Mouse (Mus musculus): ENCODE results near the gene Olfr323. TPM values are rescaled to one million over a fixed set of nuclear protein-coding genes. Genes with fewer than 3 reads are reported as not detected.

Olfr323 gene
- total and polyA plus RNA-seq, 2 experiments from 2014 or later, result not detected

DNA sequence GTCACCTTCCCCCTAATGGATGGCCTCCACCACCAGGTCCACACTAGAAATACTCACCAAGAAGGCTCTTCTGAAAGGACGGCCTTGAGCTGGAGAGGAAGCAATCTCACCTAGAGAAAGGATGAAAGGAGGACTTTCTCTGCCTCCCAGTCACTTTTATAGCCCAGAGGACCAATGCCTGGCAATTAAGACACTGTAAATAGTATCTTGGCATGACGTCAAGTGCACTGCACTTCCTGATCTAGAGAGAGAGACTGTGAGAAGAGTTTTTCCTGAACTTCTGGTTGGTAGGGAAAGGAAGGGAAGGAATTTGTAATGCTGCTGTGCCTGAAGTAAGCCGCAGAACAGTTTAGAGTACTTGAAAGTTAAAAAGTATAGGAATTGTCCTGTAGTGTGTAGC, 16.9 kb downstream of the Olfr323 start:
- Histone ChIP-seq H3K4me1 (ENCODE audit: control insufficient read depth, insufficient read depth) (no peaks in the 10 kb centered on the region), H3K27ac (ENCODE audit: low read depth) (no peak overlapping the region), H3K36me3 (replicated peaks; ENCODE audit: control insufficient read depth, insufficient read depth, low read length) (no peaks in the 10 kb centered on the region), H3K4me2 (ENCODE audit: low read depth, low read length) (no peak overlapping the region), H3K4me3 (ENCODE audit: low read depth, low read length) (no peak overlapping the region), H3K27me3 (ENCODE audit: control insufficient read depth, insufficient read depth, low read length) (no peaks in the 10 kb centered on the region), H3K9me3 (replicated peaks; ENCODE audit: control insufficient read depth, low read length) (no peaks in the 10 kb centered on the region), H3K9ac (replicated peaks; ENCODE audit: low read depth, low read length) (no peak overlapping the region)
- DNase-seq (ENCODE audit: low spot score) (no peak), ATAC-seq (ENCODE audit: insufficient read depth, low read depth) (no peak)
- 57% methylated on average over 3 of the region's 3 CpGs for WGBS
- TF ChIP-seq CTCF (IDR thresholded peaks at IDR 0.05; ENCODE audit: low read depth) (no peak), EP300 (IDR thresholded peaks at IDR 0.05; ENCODE audit: low read depth) (no peak)

DNA sequence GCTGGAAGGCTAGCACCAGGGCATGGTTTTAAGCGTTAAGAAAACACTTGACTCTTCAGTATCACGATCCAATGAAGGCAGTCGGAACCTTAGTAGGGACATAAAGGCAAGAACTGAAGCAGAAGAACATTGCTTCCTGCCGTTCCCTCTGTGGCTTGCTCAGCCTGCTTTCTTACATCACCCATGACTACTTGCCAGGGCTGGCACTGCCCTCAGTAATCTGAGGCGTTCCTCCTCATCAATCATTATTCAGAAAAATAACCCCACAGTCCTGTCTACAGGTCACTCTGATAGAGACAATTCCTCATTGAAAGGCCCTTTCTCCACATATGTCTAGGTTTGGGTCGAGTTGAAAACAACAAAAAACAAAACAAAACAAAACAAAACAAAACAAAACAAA, 23.3 kb downstream of the Olfr323 start:
- WGBS, result 75% methylated on average over 6 of the region's 6 CpGs
- H3K4me3 ChIP-seq (ENCODE audit: low read depth, low read length), result no peak overlapping the region
- no peaks in the 10 kb centered on the region for H3K27me3 ChIP-seq (ENCODE audit: control insufficient read depth, insufficient read depth, low read length)
- TF ChIP-seq EP300 (IDR thresholded peaks at IDR 0.05; ENCODE audit: low read depth) (no peak), CTCF (IDR thresholded peaks at IDR 0.05; ENCODE audit: low read depth) (no peak)
- ATAC-seq (ENCODE audit: insufficient read depth, low read depth) (no peak), DNase-seq (ENCODE audit: low spot score) (no peak)
- H3K4me2 ChIP-seq (ENCODE audit: low read depth, low read length), result no peak overlapping the region
- H3K9me3 ChIP-seq (replicated peaks; ENCODE audit: control insufficient read depth, low read length), result no peaks in the 10 kb centered on the region
- no peak overlapping the region for H3K9ac ChIP-seq (replicated peaks; ENCODE audit: low read depth, low read length)
- H3K4me1 ChIP-seq (ENCODE audit: control insufficient read depth, insufficient read depth), result no peaks in the 10 kb centered on the region
- no peak overlapping the region for H3K27ac ChIP-seq (ENCODE audit: low read depth)
- H3K36me3 ChIP-seq (replicated peaks; ENCODE audit: control insufficient read depth, insufficient read depth, low read length), result no peaks in the 10 kb centered on the region

DNA sequence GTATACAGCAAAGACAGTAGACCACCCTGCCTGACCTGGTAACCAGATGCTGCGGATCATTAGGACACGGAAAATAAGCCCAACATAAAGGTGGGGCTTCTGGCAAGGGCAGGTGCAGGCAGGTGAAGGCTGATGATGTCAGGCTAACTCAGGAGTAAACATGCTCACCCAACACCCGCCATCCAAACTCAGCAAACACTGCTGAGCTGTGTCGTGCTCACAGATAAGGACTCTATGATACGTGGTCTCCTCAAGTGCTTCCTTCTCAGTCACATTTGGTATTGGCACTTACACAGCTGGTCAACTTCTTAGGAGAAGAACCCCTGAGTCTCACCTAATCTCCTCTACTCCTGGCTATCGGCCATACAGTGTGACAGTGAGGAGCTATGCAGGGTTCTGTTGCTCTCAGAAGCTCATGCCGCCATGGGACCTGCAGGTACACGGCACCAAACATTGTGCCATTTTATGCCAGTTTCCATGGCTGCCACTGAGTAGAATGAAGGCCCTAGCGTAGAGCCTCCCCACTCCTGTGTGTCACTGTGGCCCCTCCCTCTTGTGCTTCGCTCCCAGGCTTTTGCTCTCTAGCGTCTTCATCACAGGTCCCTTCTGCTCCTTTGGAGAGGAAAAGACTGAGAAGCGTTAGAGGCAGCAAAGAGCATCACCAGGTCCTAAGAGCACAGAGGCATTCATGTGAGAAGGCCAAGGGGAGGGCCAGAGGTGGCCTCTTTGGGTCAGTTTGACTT, 24.0 kb downstream of the Olfr323 start:
- Histone ChIP-seq H3K4me1 (ENCODE audit: control insufficient read depth, insufficient read depth) (no peaks in the 10 kb centered on the region), H3K27ac (ENCODE audit: low read depth) (no peak overlapping the region), H3K9ac (replicated peaks; ENCODE audit: low read depth, low read length) (no peak overlapping the region), H3K4me3 (ENCODE audit: low read depth, low read length) (no peak overlapping the region), H3K27me3 (ENCODE audit: control insufficient read depth, insufficient read depth, low read length) (no peaks in the 10 kb centered on the region), H3K4me2 (ENCODE audit: low read depth, low read length) (no peak overlapping the region), H3K9me3 (replicated peaks; ENCODE audit: control insufficient read depth, low read length) (no peaks in the 10 kb centered on the region), H3K36me3 (replicated peaks; ENCODE audit: control insufficient read depth, insufficient read depth, low read length) (no peaks in the 10 kb centered on the region)
- 72% methylated on average over 12 of the region's 12 CpGs for WGBS
- ATAC-seq (ENCODE audit: insufficient read depth, low read depth), result no peak
- TF ChIP-seq EP300 (IDR thresholded peaks at IDR 0.05; ENCODE audit: low read depth) (no peak), CTCF (IDR thresholded peaks at IDR 0.05; ENCODE audit: low read depth) (no peak)
- no peak for DNase-seq (ENCODE audit: low spot score)

DNA sequence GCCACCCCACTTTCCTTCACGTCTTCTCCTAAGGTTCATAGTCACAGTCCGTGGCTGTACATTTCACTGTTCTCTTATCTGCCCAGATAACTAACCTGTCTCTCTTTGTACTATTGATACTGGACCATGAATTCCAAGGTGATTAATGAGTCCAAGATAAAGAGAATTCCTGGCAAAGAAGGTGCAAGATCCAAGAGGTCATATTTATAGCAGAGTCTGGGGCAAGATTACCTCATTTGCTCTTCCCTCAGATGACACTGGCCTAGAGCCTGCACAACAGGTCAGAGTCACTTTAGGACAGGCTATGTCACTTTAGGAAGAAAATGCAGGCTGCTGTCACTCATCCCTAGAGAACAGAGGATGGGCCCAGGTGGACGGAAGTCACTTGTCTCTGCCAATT, 25.1 kb downstream of the Olfr323 start:
- 41% methylated on average over 3 of the region's 3 CpGs for WGBS
- Histone ChIP-seq H3K36me3 (replicated peaks; ENCODE audit: control insufficient read depth, insufficient read depth, low read length) (no peaks in the 10 kb centered on the region), H3K4me3 (ENCODE audit: low read depth, low read length) (no peak overlapping the region), H3K27ac (ENCODE audit: low read depth) (no peak overlapping the region), H3K4me1 (ENCODE audit: control insufficient read depth, insufficient read depth) (no peaks in the 10 kb centered on the region), H3K9me3 (replicated peaks; ENCODE audit: control insufficient read depth, low read length) (no peaks in the 10 kb centered on the region), H3K9ac (replicated peaks; ENCODE audit: low read depth, low read length) (no peak overlapping the region), H3K27me3 (ENCODE audit: control insufficient read depth, insufficient read depth, low read length) (no peaks in the 10 kb centered on the region), H3K4me2 (ENCODE audit: low read depth, low read length) (no peak overlapping the region)
- no peak for TF ChIP-seq CTCF (IDR thresholded peaks at IDR 0.05; ENCODE audit: low read depth)
- TF ChIP-seq EP300 (IDR thresholded peaks at IDR 0.05; ENCODE audit: low read depth), result no peak
- ATAC-seq (ENCODE audit: insufficient read depth, low read depth) (no peak), DNase-seq (ENCODE audit: low spot score) (no peak)

DNA sequence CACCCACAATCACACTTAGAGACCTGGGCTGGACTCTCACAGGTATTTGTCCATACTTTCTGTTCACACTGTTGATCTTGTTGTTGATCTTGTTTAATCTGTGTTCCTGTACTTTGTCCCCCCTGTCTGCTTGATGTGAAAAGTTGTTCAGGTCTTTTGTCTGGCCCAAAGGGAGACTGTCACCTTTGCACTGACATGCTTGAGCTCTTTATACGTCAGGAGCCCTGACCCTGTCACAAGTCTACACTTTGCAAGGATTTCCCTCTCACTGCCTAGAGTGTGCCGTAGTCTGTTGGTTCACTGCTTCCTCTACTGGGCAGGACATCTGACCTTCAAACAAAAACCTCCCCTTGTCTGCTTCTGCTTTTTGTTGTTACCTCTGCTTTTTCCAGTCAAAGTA, 25.6 kb downstream of the Olfr323 start:
- no peak for TF ChIP-seq CTCF (IDR thresholded peaks at IDR 0.05; ENCODE audit: low read depth)
- no peak for TF ChIP-seq EP300 (IDR thresholded peaks at IDR 0.05; ENCODE audit: low read depth)
- 60% methylated on average over 2 of the region's 2 CpGs for WGBS
- ATAC-seq (ENCODE audit: insufficient read depth, low read depth) (no peak), DNase-seq (ENCODE audit: low spot score) (no peak)
- Histone ChIP-seq H3K9me3 (replicated peaks; ENCODE audit: control insufficient read depth, low read length) (no peaks in the 10 kb centered on the region), H3K36me3 (replicated peaks; ENCODE audit: control insufficient read depth, insufficient read depth, low read length) (no peaks in the 10 kb centered on the region), H3K4me2 (ENCODE audit: low read depth, low read length) (no peak overlapping the region), H3K4me1 (ENCODE audit: control insufficient read depth, insufficient read depth) (no peaks in the 10 kb centered on the region), H3K4me3 (ENCODE audit: low read depth, low read length) (no peak overlapping the region), H3K27me3 (ENCODE audit: control insufficient read depth, insufficient read depth, low read length) (no peaks in the 10 kb centered on the region), H3K27ac (ENCODE audit: low read depth) (no peak overlapping the region), H3K9ac (replicated peaks; ENCODE audit: low read depth, low read length) (no peak overlapping the region)

All from heart, postnatal 0 days (tissue).